Mouse (Mus musculus) olfactory bulb, adult 2 months (tissue): Measurements from ENCODE around the gene 2410004P03Rik. TPM values are rescaled to one million over a fixed set of nuclear protein-coding genes. Genes with fewer than 3 reads are reported as not detected.

ENCODE experiments used
- H3K27ac ChIP-seq: fragments of 200-500 bp; 2 replicates; pipeline ENCODE4 v1.5.1; 2012; ENCODE audit warnings: low read depth, low read length; ENCODE audit not compliant: insufficient read depth
- H3K4me1 ChIP-seq: fragments of 200-500 bp; 2 replicates; pipeline ENCODE4 v1.6.1; 2012; ENCODE audit warnings: low read length; ENCODE audit not compliant: control insufficient read depth, insufficient read depth
- H3K4me3 ChIP-seq: fragments of 200-500 bp; 2 replicates; pipeline ENCODE4 v1.5.1; 2012; ENCODE audit warnings: mild to moderate bottlenecking, low read depth, low read length, moderate library complexity; ENCODE audit not compliant: insufficient read depth
- CTCF ChIP-seq: fragments of 200-500 bp; IDR thresholded peaks from 2 replicates; pipeline ENCODE4 v1.5.1; 2012; ENCODE audit warnings: low read depth, mild to moderate bottlenecking, low read length, moderate library complexity; ENCODE audit not compliant: insufficient read depth
- POLR2A ChIP-seq: fragments of 200-500 bp; IDR thresholded peaks from 2 replicates; pipeline ENCODE4 v1.6.1; 2012; ENCODE audit warnings: mild to moderate bottlenecking, low read depth, low read length, moderate library complexity; ENCODE audit not compliant: insufficient read depth
- WGBS: fragments of 180-500 bp; shearing (Covaris S2); methylation state at CpG from one replicate; pipeline ENCODE4 v1.1.7; 2018; 5-methylcytosine and 5-hydroxymethylcytosine counted together
- polyA plus RNA-seq: library from polyadenylated mRNA; stranded (reverse); fragments of >200 nt; gene quantifications from 2 replicates; pipeline ENCODE4 v1.2.4, GENCODE M21; 2012; ENCODE audit warnings: low replicate concordance; ENCODE audit not compliant: missing spikeins, insufficient read depth, insufficient read length

Gene 2410004P03Rik
- polyA plus RNA-seq, 1 experiment, result not detected

- no peak for TF ChIP-seq POLR2A
- no peak for TF ChIP-seq CTCF
- Histone ChIP-seq H3K4me1 (peaks cover 16% of the 10 kb centered on the region), H3K4me3 (no peak overlapping the region), H3K27ac (no peak overlapping the region)
- WGBS, result 78% methylated on average over 7 of the region's 7 CpGs
Measured at GRCm38 (mm10) chr12:17048979-17049612, 37.6 kb upstream of the 2410004P03Rik start.

GRCm38 (mm10) chr12:17043311-17043710, 31.8 kb upstream of the 2410004P03Rik start:
- Histone ChIP-seq H3K4me3 (no peak overlapping the region), H3K4me1 (no peaks in the 10 kb centered on the region), H3K27ac (no peak overlapping the region)
- 75% methylated on average over 5 of the region's 5 CpGs for WGBS
- TF ChIP-seq POLR2A (no peak), CTCF (no peak)

GRCm38 (mm10) chr12:17040567-17040966, 29.0 kb upstream of the 2410004P03Rik start:
- 30% methylated on average over 1 of the region's 1 CpGs for WGBS
- Histone ChIP-seq H3K4me1 (peaks cover 12% of the 10 kb centered on the region), H3K27ac (no peak overlapping the region), H3K4me3 (no peak overlapping the region)
- no peak for TF ChIP-seq CTCF
- TF ChIP-seq POLR2A, result no peak

GRCm38 (mm10) chr12:17039415-17039814, 27.9 kb upstream of the 2410004P03Rik start:
- TF ChIP-seq CTCF (no peak), POLR2A (no peak)
- 74% methylated on average over 2 of the region's 2 CpGs for WGBS
- Histone ChIP-seq H3K4me1 (peaks cover 15% of the 10 kb centered on the region), H3K4me3 (no peak overlapping the region), H3K27ac (no peak overlapping the region)

GRCm38 (mm10) chr12:17038246-17038645, 26.7 kb upstream of the 2410004P03Rik start:
- H3K4me1 ChIP-seq, result peaks cover 21% of the 10 kb centered on the region
- TF ChIP-seq CTCF, result no peak
- TF ChIP-seq POLR2A, result no peak
- WGBS, result 85% methylated on average over 6 of the region's 6 CpGs

GRCm38 (mm10) chr12:17037053-17037610, 25.6 kb upstream of the 2410004P03Rik start:
- H3K4me1 ChIP-seq, result peaks cover 21% of the 10 kb centered on the region
- no peak overlapping the region for H3K27ac ChIP-seq
- H3K4me3 ChIP-seq, result no peak overlapping the region
- TF ChIP-seq CTCF (no peak), POLR2A (no peak)
- 32% methylated on average over 14 of the region's 14 CpGs for WGBS

More at GRCm38 (mm10) chr12:17038246-17038645, 26.7 kb upstream of the 2410004P03Rik start:
- Histone ChIP-seq H3K4me3 (no peak overlapping the region), H3K27ac (no peak overlapping the region)

- Histone ChIP-seq H3K27ac (no peak overlapping the region), H3K4me3 (no peak overlapping the region), H3K4me1 (peaks cover 21% of the 10 kb centered on the region)
- no peak for TF ChIP-seq CTCF
- no peak for TF ChIP-seq POLR2A
- 65% methylated on average over 9 of the region's 9 CpGs for WGBS
Measured at GRCm38 (mm10) chr12:17036532-17036931, 25.0 kb upstream of the 2410004P03Rik start.

- WGBS, result 69% methylated on average over 2 of the region's 2 CpGs
- no peak for TF ChIP-seq CTCF
- TF ChIP-seq POLR2A, result no peak
- H3K4me1 ChIP-seq, result peaks cover 21% of the 10 kb centered on the region
Measured at GRCm38 (mm10) chr12:17035128-17035527, 23.6 kb upstream of the 2410004P03Rik start.

GRCm38 (mm10) chr12:17034671-17035070, 23.1 kb upstream of the 2410004P03Rik start:
- TF ChIP-seq CTCF, result no peak
- TF ChIP-seq POLR2A, result no peak
- Histone ChIP-seq H3K27ac (no peak overlapping the region), H3K4me3 (no peak overlapping the region), H3K4me1 (peaks cover 21% of the 10 kb centered on the region)
- WGBS, result 85% methylated on average over 5 of the region's 5 CpGs

More at GRCm38 (mm10) chr12:17035128-17035527, 23.6 kb upstream of the 2410004P03Rik start:
- H3K27ac ChIP-seq, result no peak overlapping the region
- H3K4me3 ChIP-seq, result no peak overlapping the region

- 47% methylated on average over 9 of the region's 9 CpGs for WGBS
- Histone ChIP-seq H3K27ac (peak overlapping the region; percentile 39), H3K4me3 (no peak overlapping the region), H3K4me1 (peaks cover 21% of the 10 kb centered on the region)
- no peak for TF ChIP-seq POLR2A
Measured at GRCm38 (mm10) chr12:17033464-17033841, 21.9 kb upstream of the 2410004P03Rik start.
